Mouse (Mus musculus) heart, embryonic 14.5 days (tissue): ENCODE measurements around the gene Rslcan18. TPM values are rescaled to one million over a fixed set of nuclear protein-coding genes. Genes with fewer than 3 reads are reported as not detected.
A peak's percentile ranks its signal among the peaks of the same experiment; 100 is the strongest.

Experiments
- ATAC-seq: fragments of 200-750 bp; cut with Nextera tagmentation; 2 replicates; pipeline ENCODE4 v1.8.0; 2017; ENCODE audit warnings: low read depth, moderate TSS enrichment; ENCODE audit not compliant: insufficient number of reproducible peaks, insufficient read depth, low FRiP score
- H3K27ac ChIP-seq, 2 experiments: fragments of 200-500 bp in 1 of 2; fragments of 300-500 bp in 1 of 2; sonication (generic) in 1 of 2; replicated peaks in 1 of 2; 2 replicates each; pipeline ENCODE4 v1.5.1; 2012 to 2014; ENCODE audit warnings: low read depth in 2 of 2, low read length in 2 of 2, control low read depth in 1 of 2, mild to moderate bottlenecking in 1 of 2, mixed read lengths in 1 of 2; ENCODE audit not compliant: control insufficient read depth in 1 of 2, insufficient read depth in 1 of 2
- H3K27me3 ChIP-seq: fragments of 300-500 bp; sonication (generic); 2 replicates; pipeline ENCODE4 v1.6.1; 2014; ENCODE audit warnings: mild to moderate bottlenecking, low read length, control low read depth; ENCODE audit not compliant: control insufficient read depth, insufficient read depth
- H3K36me3 ChIP-seq: fragments of 300-500 bp; sonication (generic); 2 replicates; pipeline ENCODE4 v1.6.1; 2014; ENCODE audit warnings: mild to moderate bottlenecking, control low read depth, low read length, mixed read lengths; ENCODE audit not compliant: control insufficient read depth, insufficient read depth
- H3K4me1 ChIP-seq, 2 experiments: fragments of 200-500 bp in 1 of 2; fragments of 300-500 bp in 1 of 2; sonication (generic) in 1 of 2; 2 replicates each; pipeline ENCODE4 v1.6.1; 2012 to 2014; ENCODE audit warnings: low read length in 2 of 2, control low read depth in 1 of 2, mixed read lengths in 1 of 2; ENCODE audit not compliant: control insufficient read depth in 2 of 2, insufficient read depth in 2 of 2
- H3K4me2 ChIP-seq: fragments of 300-500 bp; sonication (generic); 2 replicates; pipeline ENCODE4 v1.6.1; 2014; ENCODE audit warnings: mild to moderate bottlenecking, low read length
- H3K4me3 ChIP-seq, 2 experiments: fragments of 200-500 bp in 1 of 2; fragments of 300-500 bp in 1 of 2; sonication (generic) in 1 of 2; 2 replicates each; pipeline ENCODE4 v1.5.1; 2012 to 2014; ENCODE audit warnings: low read length in 2 of 2, mild to moderate bottlenecking in 2 of 2, control low read depth in 1 of 2, low read depth in 1 of 2, moderate library complexity in 1 of 2; ENCODE audit not compliant: control insufficient read depth in 1 of 2, insufficient read depth in 1 of 2
- H3K9ac ChIP-seq: fragments of 300-500 bp; sonication (generic); 2 replicates; pipeline ENCODE4 v1.6.1; 2014; ENCODE audit warnings: mild to moderate bottlenecking, low read length
- H3K9me3 ChIP-seq: fragments of 300-500 bp; sonication (generic); 2 replicates; pipeline ENCODE4 v1.6.1; 2016; ENCODE audit warnings: low read length, control low read depth; ENCODE audit not compliant: control insufficient read depth
- WGBS: fragments of 180-500 bp; shearing (Covaris S2); extraction: QIAGEN DNeasy Blood & Tissue Kit; methylation state at CpG from one replicate; pipeline ENCODE4 v1.1.7; 2014; 5-methylcytosine and 5-hydroxymethylcytosine counted together
- polyA plus RNA-seq: library from polyadenylated mRNA; unstranded; fragments of >200 nt; fragmentation: Nextera tagmentation; extraction: Ambion mirVana; gene quantifications from 2 replicates; pipeline ENCODE4 v1.2.1, GENCODE M21; 2014

Rslcan18 gene
- polyA plus RNA-seq, 1 experiment from 2014 or later, result 0.20 TPM

GRCm38 (mm10) chr13:67072786-67073185, 43.3 kb downstream of the Rslcan18 start:
- Histone ChIP-seq H3K4me1 (no peaks in the 10 kb centered on the region), H3K27me3 (no peaks in the 10 kb centered on the region), H3K4me2 (no peak overlapping the region), H3K4me3 (no peak overlapping the region), H3K36me3 (peaks cover 48% of the 10 kb centered on the region), H3K27ac (no peak overlapping the region), H3K9ac (no peak overlapping the region), H3K9me3 (peaks cover 17% of the 10 kb centered on the region)
- whole genome bisulfite sequencing, result 84% methylated on average over 2 of the region's 2 CpGs
- no peak for ATAC-seq

- H3K4me1 ChIP-seq, result peaks cover 0 to 1% of the 10 kb centered on the region in 2 experiments; a peak in 2 of 4 replicates
- H3K4me2 ChIP-seq, result no peak overlapping the region
- no peaks in the 10 kb centered on the region for H3K27me3 ChIP-seq
- peaks cover 14% of the 10 kb centered on the region for H3K36me3 ChIP-seq
- H3K27ac ChIP-seq, result no peak overlapping the region
- no peak overlapping the region for H3K9ac ChIP-seq
- peaks cover 14% of the 10 kb centered on the region for H3K9me3 ChIP-seq
- WGBS, result 88% methylated on average over 8 of the region's 8 CpGs
- ATAC-seq, result no peak
- H3K4me3 ChIP-seq, result no peak overlapping the region
These were observed 50.7 kb downstream of the Rslcan18 start for GRCm38 (mm10) chr13:67065386-67065785.

- H3K9me3 ChIP-seq, result peaks cover 5% of the 10 kb centered on the region
- H3K4me3 ChIP-seq, result no peak overlapping the region
- no peak for ATAC-seq
- H3K27ac ChIP-seq, result no peak overlapping the region
- no peaks in the 10 kb centered on the region for H3K36me3 ChIP-seq
- H3K27me3 ChIP-seq, result no peaks in the 10 kb centered on the region
- no peak overlapping the region for H3K4me2 ChIP-seq
- peaks cover 0 to 7% of the 10 kb centered on the region in 2 experiments; a peak in 2 of 4 replicates for H3K4me1 ChIP-seq
- WGBS, result 37% methylated on average over 7 of the region's 7 CpGs
- H3K9ac ChIP-seq, result no peak overlapping the region
These were observed 53.6 kb downstream of the Rslcan18 start for GRCm38 (mm10) chr13:67062427-67062826.

GRCm38 (mm10) chr13:67060786-67061358, 55.2 kb downstream of the Rslcan18 start, which contains the start of gene Zfp712:
TSS of gene Zfp712 (minus strand) at chr13:67061170.
- Histone ChIP-seq H3K27me3 (no peaks in the 10 kb centered on the region), H3K9ac (peak within 1 kb of the TSS; percentile 77), H3K36me3 (no peaks in the 10 kb centered on the region), H3K9me3 (no peaks in the 10 kb centered on the region), H3K27ac (peak within 1 kb of the TSS; percentile 67 to 90), H3K4me2 (peak within 1 kb of the TSS; percentile 92), H3K4me1 (peaks cover 0 to 7% of the 10 kb centered on the region in 2 experiments; a peak in 2 of 4 replicates), H3K4me3 (peak within 1 kb of the TSS; percentile 78 to 87)
- WGBS, result 0% methylated on average over 27 of the region's 27 CpGs
- peak; percentile 96 for ATAC-seq

- Histone ChIP-seq H3K9ac (peak overlapping the region; percentile 77), H3K4me2 (peak overlapping the region; percentile 92), H3K4me3 (peak overlapping the region; percentile 78 to 87), H3K27me3 (no peaks in the 10 kb centered on the region), H3K4me1 (peaks cover 0 to 7% of the 10 kb centered on the region in 2 experiments; a peak in 2 of 4 replicates), H3K27ac (peak overlapping the region; percentile 67 to 90; a peak in 3 of 4 replicates), H3K9me3 (no peaks in the 10 kb centered on the region), H3K36me3 (no peaks in the 10 kb centered on the region)
- WGBS, result 5% methylated on average over 12 of the region's 12 CpGs
- peak; percentile 22; the same call in 1 of the 2 replicates for ATAC-seq
These were observed 55.8 kb downstream of the Rslcan18 start for GRCm38 (mm10) chr13:67060161-67060785.

Other genes with a start within 250 kb of the Rslcan18 start
- gene Gm10767, start 211.3 kb downstream of the Rslcan18 start, polyA plus RNA-seq, result 0.77 and 1.1 TPM in 2 replicates
- 3.1 TPM in 2 replicates for gene Zfp712, start 55.1 kb downstream of the Rslcan18 start, polyA plus RNA-seq
- 3.8 and 4.0 TPM in 2 replicates for gene Zfp708, start 18.3 kb downstream of the Rslcan18 start, polyA plus RNA-seq
- gene Gm28557, start 7.7 kb downstream of the Rslcan18 start, polyA plus RNA-seq, result 1.6 and 2.7 TPM in 2 replicates
- 1.3 and 1.7 TPM in 2 replicates for gene Zfp759, start 5.4 kb upstream of the Rslcan18 start, polyA plus RNA-seq
- 3.6 and 3.8 TPM in 2 replicates for gene Rsl1, start 56.9 kb upstream of the Rslcan18 start, polyA plus RNA-seq
- 0.80 and 1.0 TPM in 2 replicates for gene Zfp455, start 78.2 kb upstream of the Rslcan18 start, polyA plus RNA-seq
- 1.2 and 1.6 TPM in 2 replicates for gene Zfp458, start 162.2 kb upstream of the Rslcan18 start, polyA plus RNA-seq
- 0.94 and 1.7 TPM in 2 replicates for gene Zfp457, start 190.2 kb upstream of the Rslcan18 start, polyA plus RNA-seq
- gene Zfp595, start 216.3 kb upstream of the Rslcan18 start, polyA plus RNA-seq, result 1.2 and 1.4 TPM in 2 replicates
- gene Gm28044, start 244.3 kb upstream of the Rslcan18 start, polyA plus RNA-seq, result 0.89 and 0.97 TPM in 2 replicates
- 0.72 and 0.93 TPM in 2 replicates for gene Zfp953, start 244.3 kb upstream of the Rslcan18 start, polyA plus RNA-seq